Mouse (Mus musculus) embryonic fibroblast, embryonic 13.5 days (primary cell): ENCODE results near the gene Lalba.

Experiments used
- CTCF ChIP-seq: IDR thresholded peaks from 2 replicates; pipeline ENCODE4 v1.5.1; 2011; ENCODE audit warnings: mild to moderate bottlenecking, control low read depth, low read length, moderate library complexity, borderline replicate concordance; ENCODE audit not compliant: insufficient read depth
- POLR2A ChIP-seq: IDR thresholded peaks from 2 replicates; pipeline ENCODE4 v1.6.1; 2011; ENCODE audit warnings: low read depth, mild to moderate bottlenecking, control low read depth, low read length, moderate library complexity

DNA sequence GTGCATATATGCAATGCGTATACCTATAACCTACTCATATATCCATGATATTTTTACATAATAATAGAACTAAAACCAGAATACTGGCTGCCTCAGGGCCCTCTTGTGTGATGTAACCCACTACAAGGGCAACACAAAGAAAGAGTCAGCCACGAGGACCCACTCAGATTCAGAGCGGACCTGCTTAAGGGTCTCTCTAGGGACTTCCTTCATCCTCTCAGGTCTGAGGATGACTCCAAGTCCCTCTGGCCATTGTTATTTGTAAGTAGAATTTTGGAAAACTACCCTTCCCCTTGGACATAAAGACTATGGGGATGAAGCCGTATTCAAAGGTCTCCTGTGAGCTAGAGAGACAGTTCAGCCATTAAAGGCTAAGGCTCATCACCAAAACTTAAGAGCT is 12.9 kb downstream of the Lalba start, which contains the start of gene OR5BS1P:
- TF ChIP-seq CTCF (no peak), POLR2A (no peak)
